Mouse (Mus musculus) adrenal gland, postnatal 4 days (tissue): ENCODE results near the gene Mzf1. TPM values are rescaled to one million over a fixed set of nuclear protein-coding genes. Genes with fewer than 3 reads are reported as not detected.

Experiments used
- DNase-seq, 2 experiments: peaks; one replicate each; pipeline ENCODE4 v3.0.0; 2021 to 2022; ENCODE audit warnings: low spot score in 2 of 2, mixed read lengths in 2 of 2
- total RNA-seq, 2 experiments: library from RNA; stranded (reverse); gene quantifications; 2 replicates each; pipeline ENCODE4 v1.2.3; 2021

The Mzf1 gene
- total RNA-seq, 2 experiments from 2014 or later, result 5.5 to 6.0 TPM

GRCm38 (mm10) chr7:13006531-13006930 is 48.0 kb downstream of the Mzf1 start:
- no peak for DNase-seq

- no peak for DNase-seq
These were observed 48.6 kb downstream of the Mzf1 start for GRCm38 (mm10) chr7:13006011-13006410.

GRCm38 (mm10) chr7:13003380-13003779 is 51.2 kb downstream of the Mzf1 start:
- no peak for DNase-seq

- DNase-seq, result no peak
These were observed 53.0 kb downstream of the Mzf1 start for GRCm38 (mm10) chr7:13001584-13001983.

- no peak for DNase-seq
These were observed 55.7 kb downstream of the Mzf1 start, which contains the start of gene Trim28 for GRCm38 (mm10) chr7:12998851-12999250. Trim28 (plus strand) TSS chr7:12999114.

- no peak for DNase-seq
These were observed 56.5 kb downstream of the Mzf1 start, which contains the start of gene Slc27a5 for GRCm38 (mm10) chr7:12998053-12998452. Slc27a5 (minus strand) TSS chr7:12998192.

GRCm38 (mm10) chr7:12997230-12997629 is 57.3 kb downstream of the Mzf1 start:
- no peak for DNase-seq

- no peak for DNase-seq
These were observed 58.7 kb downstream of the Mzf1 start for GRCm38 (mm10) chr7:12995862-12996261.

GRCm38 (mm10) chr7:12993148-12993547 is 61.4 kb downstream of the Mzf1 start:
- DNase-seq, result no peak

Other genes with a start within 250 kb of the Mzf1 start
- 10 to 100 TPM; 16.0 to 16.4 TPM for gene Zfp329, start 235.9 kb downstream of the Mzf1 start, total RNA-seq
- 10 to 100 TPM; 34.2 to 35.4 TPM for gene Zfp110, start 220.0 kb downstream of the Mzf1 start, total RNA-seq
- 1 to 10 TPM; 5.3 to 5.7 TPM for gene Zfp128, start 173.6 kb downstream of the Mzf1 start, total RNA-seq
- 10 to 100 TPM; 11.3 to 12.4 TPM for gene Zscan22, start 156.9 kb downstream of the Mzf1 start, total RNA-seq
- gene Rps5, start 132.5 kb downstream of the Mzf1 start, total RNA-seq, result 1,000 to 10,000 TPM; 1,322 to 1,347 TPM
- under 1 TPM; 0.59 to 0.64 TPM for gene Rnf225, start 127.3 kb downstream of the Mzf1 start, total RNA-seq
- 10 to 100 TPM; 12.7 to 13.5 TPM for gene Zfp324, start 88.9 kb downstream of the Mzf1 start, total RNA-seq
- gene Zfp446, start 76.9 kb downstream of the Mzf1 start, total RNA-seq, result 10 to 100 TPM in 1 of 2 experiments, 1 to 10 TPM in 1; 9.2 to 11.3 TPM
- 10 to 100 TPM in 1 of 2 experiments, under 1 TPM in 1; 0.70 to 16.3 TPM for gene Slc27a5, start 56.6 kb downstream of the Mzf1 start, total RNA-seq
- 100 to 1,000 TPM; 392 to 400 TPM for gene Trim28, start 55.6 kb downstream of the Mzf1 start, total RNA-seq
- 10 to 100 TPM; 18.4 to 18.5 TPM for gene Zbtb45, start 44.7 kb downstream of the Mzf1 start, total RNA-seq
- gene Chmp2a, start 20.0 kb downstream of the Mzf1 start, total RNA-seq, result 100 to 1,000 TPM; 181 to 189 TPM
- 100 to 1,000 TPM; 168 to 181 TPM for gene Ube2m, start 16.5 kb downstream of the Mzf1 start, total RNA-seq
- gene Vmn1r85, start 40.4 kb upstream of the Mzf1 start, total RNA-seq, result not detected
- gene Vmn1r86, start 65.2 kb upstream of the Mzf1 start, total RNA-seq, result not detected
- gene Vmn1r87, start 85.4 kb upstream of the Mzf1 start, total RNA-seq, result not detected
- gene Vmn1r88, start 104.8 kb upstream of the Mzf1 start, total RNA-seq, result under 1 TPM; 0.08 to 0.14 TPM
- gene Vmn1r89, start 158.3 kb upstream of the Mzf1 start, total RNA-seq, result not detected
- 10 to 100 TPM; 51.5 to 60.6 TPM for gene Lig1, start 222.5 kb upstream of the Mzf1 start, total RNA-seq
- 10 to 100 TPM; 12.2 to 12.5 TPM for gene Zswim9, start 224.0 kb upstream of the Mzf1 start, total RNA-seq